25 mouse cellular contexts compared by ENCODE assay signal in genomic region chr17:13746330-13746729, GRCm38 (mm10). TPM values are rescaled to one million over a fixed set of nuclear protein-coding genes. Genes with fewer than 3 reads are reported as not detected.
A peak's percentile ranks its signal among the peaks of the same experiment; 100 is the strongest.
DNase-seq lines count a peak whose midpoint lies in the region; ATAC-seq and TF ChIP-seq lines count a peak whose summit lies in the region.
"Had no signal": no experiment of that assay in that cellular context is flagged by ENCODE, and none has a peak within 500 bp of the region (broad histone marks: within the 10 kb centered on the region; RNA-seq: fewer than 3 reads in every experiment).

No protein-coding gene starts in this region.

- no peak for TF ChIP-seq CTCF in kidney, adult 2 months (conservative IDR thresholded peaks at IDR 0.05; ENCODE audit: insufficient read depth, insufficient read length, low read depth, low read length)

- WGBS in kidney, adult 2 months = 50% methylated on average over 6 of the region's 6 CpGs

- peaks cover 28% of the 10 kb centered on the region for H3K4me1 ChIP-seq in kidney, adult 2 months (ENCODE audit: control insufficient read depth, insufficient read depth, low read length)

- DNase-seq in CD4-positive, CD25-positive, alpha-beta regulatory T cell, adult 2 months (ENCODE audit: low read depth, low spot score) = peak; percentile 5
- peak; percentile 38 for DNase-seq in kidney, adult 2 months
- DNase-seq in kidney, postnatal 36 days = no peak
- DNase-seq in thymus, postnatal 25 days = peak; percentile 4
- DNase-seq in thymus, postnatal 14 days = no peak
- no peak for DNase-seq in adrenal gland, adult 8-10 months
- no peak for DNase-seq in urinary bladder, postnatal 10 days (ENCODE audit: low spot score)
- DNase-seq: adrenal gland, adult 2 months; cerebellum, adult 9-10 months; gastrocnemius, postnatal 25 days; kidney, adult 8-10 months; kidney, postnatal 25 days; right cerebral cortex, postnatal 4 days; thymus, postnatal 4 days had no signal

- no peak overlapping the region for H3K27ac ChIP-seq in kidney, adult 2 months (ENCODE audit: insufficient read depth, low read depth, low read length)
- H3K27ac ChIP-seq: forebrain, embryonic 15.5 days; hindbrain, embryonic 10.5 days; hindbrain, postnatal 0 days; left cerebral cortex, adult 2 months; liver, embryonic 12.5 days; midbrain, embryonic 12.5 days; neural tube, embryonic 12.5 days; stomach, postnatal 0 days had no signal

- H3K27me3 ChIP-seq in kidney, adult 2 months (replicated peaks; ENCODE audit: control insufficient read depth, insufficient read depth, low read length) = no peaks in the 10 kb centered on the region
- H3K27me3 ChIP-seq: forebrain, embryonic 15.5 days; heart, embryonic 12.5 days; midbrain, embryonic 12.5 days; neural tube, embryonic 12.5 days had no signal

- ATAC-seq in CD4-positive, CD25-positive, alpha-beta regulatory T cell, adult 4 months = no peak
- ATAC-seq: liver, embryonic 12.5 days had no signal

- no peak overlapping the region for H3K4me3 ChIP-seq in kidney, adult 2 months (ENCODE audit: insufficient read depth, low read depth, low read length)
- H3K4me3 ChIP-seq: forebrain, embryonic 15.5 days; heart, embryonic 12.5 days; hindbrain, embryonic 10.5 days; left cerebral cortex, adult 2 months; liver, embryonic 12.5 days; midbrain, embryonic 12.5 days; neural tube, embryonic 12.5 days had no signal

- H3K36me3 ChIP-seq in kidney, adult 2 months (ENCODE audit: control insufficient read depth, insufficient read depth, low read length) = no peaks in the 10 kb centered on the region
- H3K36me3 ChIP-seq: forebrain, embryonic 15.5 days; heart, embryonic 12.5 days; hindbrain, embryonic 10.5 days; liver, embryonic 12.5 days; midbrain, embryonic 12.5 days; neural tube, embryonic 12.5 days had no signal

- no peak for TF ChIP-seq POLR2A in kidney, adult 2 months (IDR thresholded peaks at IDR 0.05; ENCODE audit: low read depth, low read length)

RNA-seq across cellular contexts. Expression of gene Afdn, which starts 14.0 kb away (rescaled TPM):
- 1 to 10 TPM; 1.5 to 4.1 TPM for polyA plus RNA-seq in CD4-positive, CD25-positive, alpha-beta regulatory T cell, adult 4 months (2017; shearing (Covaris generic))
- polyA plus RNA-seq in kidney, adult 2 months (2012; rRNA removed) = 35.1 and 42.3 TPM in 2 replicates
- 100 to 1,000 TPM in 1 of 4 experiments, 10 to 100 TPM in 3; 67.5 to 117 (median 80.3) TPM for total RNA-seq in adrenal gland, adult 8-10 months (2022)

RNA-seq across cellular contexts. Expression of gene Tcte2, which starts 15.3 kb away (rescaled TPM):
- not detected for polyA plus RNA-seq in CD4-positive, CD25-positive, alpha-beta regulatory T cell, adult 4 months (2017; shearing (Covaris generic))
- polyA plus RNA-seq in kidney, adult 2 months (2012; rRNA removed) = 4.3 and 5.1 TPM in 2 replicates
- 10 to 100 TPM in 2 of 4 experiments, 1 to 10 TPM in 2; 4.6 to 10.7 (median 7.6) TPM for total RNA-seq in adrenal gland, adult 8-10 months (2022)
- total RNA-seq: monocyte, adult 5-6 weeks had no signal

Comparison
In these comparisons a context has a peak if more than half of its experiments do, and no peak if none do; other contexts are left out.
1. DNase-seq: peak in CD4-positive, CD25-positive, alpha-beta regulatory T cell, adult 2 months (single experiment), kidney, adult 2 months (single experiment) and thymus, postnatal 25 days (single experiment); none in kidney, postnatal 36 days (0 of 2), thymus, postnatal 14 days (single experiment), adrenal gland, adult 8-10 months (single experiment) and urinary bladder, postnatal 10 days (single experiment).